Mouse (Mus musculus): ENCODE data around the gene Cdv3. TPM values are rescaled to one million over a fixed set of nuclear protein-coding genes. Genes with fewer than 3 reads are reported as not detected.

The Cdv3 gene
- total RNA-seq, 4 experiments from 2014 or later, result 131 to 164 (median 151) TPM

Other genes starting within 250 kb of the Cdv3 start
- 10 to 100 TPM; 18.1 to 21.5 (median 19.1) TPM for gene Srprb, start 163.7 kb downstream of the Cdv3 start, total RNA-seq (2022)
- 1 to 10 TPM; 5.3 to 5.9 (median 5.5) TPM for gene Gm20425, start 135.5 kb downstream of the Cdv3 start, total RNA-seq (2022)
- gene Trf, start 135.4 kb downstream of the Cdv3 start, total RNA-seq (2022), result 10 to 100 TPM; 37.9 to 56.1 (median 43.3) TPM
- gene 1300017J02Rik, start 60.8 kb downstream of the Cdv3 start, total RNA-seq (2022), result not detected
- 10 to 100 TPM in 3 of 4 experiments, 1 to 10 TPM in 1; 9.9 to 11.5 (median 10.7) TPM for gene Topbp1, start 60.6 kb downstream of the Cdv3 start, total RNA-seq (2022)
- gene Bfsp2, start 114.6 kb upstream of the Cdv3 start, total RNA-seq (2022), result 1 to 10 TPM in 1 of 4 experiments, under 1 TPM in 3; 0.72 to 1.3 (median 0.74) TPM

Data from heart, adult 8-10 months (tissue).